Mouse (Mus musculus): Measurements from ENCODE around the gene Sohlh1.

- TF ChIP-seq CTCF (IDR thresholded peaks at IDR 0.05) (no peak), EP300 (IDR thresholded peaks at IDR 0.05) (no peak)
These were observed 31.5 kb upstream of the Sohlh1 start for GRCm38 (mm10) chr2:25878516-25878915.

Data from lung, postnatal 0 days (tissue).